ENCODE assay signal across 13 mouse cellular contexts in genomic region chr13:44657905-44658414, GRCm38 (mm10).
DNase-seq lines count a peak whose midpoint lies in the region; ATAC-seq and TF ChIP-seq lines count a peak whose summit lies in the region.
"Had no signal": no experiment of that assay in that cellular context is flagged by ENCODE, and none has a peak within 500 bp of the region (broad histone marks: within the 10 kb centered on the region; RNA-seq: fewer than 3 reads in every experiment).

No protein-coding gene starts in this region.

- TF ChIP-seq EP300 in lung, postnatal 0 days (IDR thresholded peaks at IDR 0.05), result no peak

- H3K9ac ChIP-seq in kidney, embryonic 16.5 days (replicated peaks; ENCODE audit: low read length), result no peak overlapping the region
- no peak overlapping the region for H3K9ac ChIP-seq in lung, postnatal 0 days (replicated peaks; ENCODE audit: low read depth)
- H3K9ac ChIP-seq in hindbrain, embryonic 13.5 days, result no peak overlapping the region
- H3K9ac ChIP-seq: lung, embryonic 14.5 days had no signal

- no peaks in the 10 kb centered on the region for H3K36me3 ChIP-seq in kidney, embryonic 16.5 days (ENCODE audit: insufficient read depth, low read length)
- H3K36me3 ChIP-seq in thymus, adult 2 months (ENCODE audit: control insufficient read depth, insufficient read depth, low read length), result no peaks in the 10 kb centered on the region
- no peaks in the 10 kb centered on the region for H3K36me3 ChIP-seq in lung, postnatal 0 days (ENCODE audit: insufficient read depth, low read length)
- no peaks in the 10 kb centered on the region for H3K36me3 ChIP-seq in hindbrain, embryonic 13.5 days

- no peak overlapping the region for H3K4me3 ChIP-seq in kidney, embryonic 16.5 days (ENCODE audit: low read length)
- H3K4me3 ChIP-seq in thymus, adult 2 months (ENCODE audit: control insufficient read depth, insufficient read depth, low read length), result no peak overlapping the region
- no peak overlapping the region for H3K4me3 ChIP-seq in lung, postnatal 0 days (ENCODE audit: low read depth, low read length)
- no peak overlapping the region for H3K4me3 ChIP-seq in hindbrain, embryonic 13.5 days
- H3K4me3 ChIP-seq: myocyte had no signal

- H3K27ac ChIP-seq in kidney, embryonic 16.5 days (ENCODE audit: low read length), result no peak overlapping the region
- no peak overlapping the region for H3K27ac ChIP-seq in thymus, adult 2 months (ENCODE audit: control insufficient read depth, insufficient read depth, low read length)
- no peak overlapping the region for H3K27ac ChIP-seq in lung, postnatal 0 days (ENCODE audit: low read length)
- no peak overlapping the region for H3K27ac ChIP-seq in hindbrain, embryonic 13.5 days

- H3K4me2 ChIP-seq in kidney, embryonic 16.5 days (replicated peaks; ENCODE audit: low read depth, low read length), result no peak overlapping the region
- H3K4me2 ChIP-seq in lung, postnatal 0 days (replicated peaks; ENCODE audit: low read depth, low read length), result no peak overlapping the region
- H3K4me2 ChIP-seq in hindbrain, embryonic 13.5 days, result no peak overlapping the region
- H3K4me2 ChIP-seq: lung, embryonic 14.5 days had no signal

- WGBS in kidney, embryonic 16.5 days, result 21% methylated on average over 10 of the region's 10 CpGs
- WGBS in thymus, adult 2 months, result 77% methylated on average over 10 of the region's 10 CpGs
- WGBS in lung, postnatal 0 days, result 50% methylated on average over 10 of the region's 10 CpGs
- 66% methylated on average over 10 of the region's 10 CpGs for WGBS in hindbrain, embryonic 13.5 days

- peak; percentile 87 for ATAC-seq in kidney, embryonic 16.5 days (ENCODE audit: low FRiP score, low TSS enrichment)
- ATAC-seq in lung, postnatal 0 days, result no peak
- no peak for ATAC-seq in hindbrain, embryonic 13.5 days (ENCODE audit: low FRiP score)

- DNase-seq in embryo, embryonic 11 days, result peak; percentile 15
- DNase-seq in embryo, embryonic 10 days (ENCODE audit: low spot score), result no peak
- peak; percentile 41 to 53 for DNase-seq in adrenal gland, postnatal 36 days
- DNase-seq in left cerebral cortex, adult 9 months (ENCODE audit: low spot score in 2 of 2), result peak; percentile 9 to 62
- no peak for DNase-seq in thymus, adult 2 months
- DNase-seq in lung, postnatal 0 days (ENCODE audit: low spot score), result no peak
- DNase-seq: B cell, adult 2 months; heart, adult 11 months; lung, embryonic 14.5 days; spleen, adult 18-20 months had no signal

- no peaks in the 10 kb centered on the region for H3K27me3 ChIP-seq in kidney, embryonic 16.5 days (ENCODE audit: insufficient read depth, low read length)
- no peaks in the 10 kb centered on the region for H3K27me3 ChIP-seq in thymus, adult 2 months (ENCODE audit: control insufficient read depth, insufficient read depth, low read length)
- no peaks in the 10 kb centered on the region for H3K27me3 ChIP-seq in lung, postnatal 0 days (replicated peaks; ENCODE audit: insufficient read depth, low read length)
- H3K27me3 ChIP-seq in hindbrain, embryonic 13.5 days, result no peaks in the 10 kb centered on the region

- TF ChIP-seq CTCF in thymus, adult 2 months (IDR thresholded peaks at IDR 0.05; ENCODE audit: borderline replicate concordance, control insufficient read depth, extremely low read depth, insufficient read depth, low read length, poor library complexity), result no peak
- no peak for TF ChIP-seq CTCF in lung, postnatal 0 days (IDR thresholded peaks at IDR 0.05)

- TF ChIP-seq POLR2A in thymus, adult 2 months (IDR thresholded peaks at IDR 0.05; ENCODE audit: control insufficient read depth, extremely low read depth, insufficient read depth, low read length, poor library complexity), result no peak

- peaks cover 6% of the 10 kb centered on the region for H3K4me1 ChIP-seq in kidney, embryonic 16.5 days (ENCODE audit: insufficient read depth, low read length)
- H3K4me1 ChIP-seq in thymus, adult 2 months (replicated peaks; ENCODE audit: control insufficient read depth, insufficient read depth, low read length), result peaks cover 4% of the 10 kb centered on the region; the same call in 1 of the 2 replicates
- peaks cover 3% of the 10 kb centered on the region; the same call in 1 of the 2 replicates for H3K4me1 ChIP-seq in lung, postnatal 0 days (ENCODE audit: insufficient read depth, low read depth, low read length)
- peaks cover 5% of the 10 kb centered on the region; the same call in 1 of the 2 replicates for H3K4me1 ChIP-seq in hindbrain, embryonic 13.5 days (replicated peaks)

- H3K9me3 ChIP-seq in kidney, embryonic 16.5 days (ENCODE audit: low read length), result no peaks in the 10 kb centered on the region
- H3K9me3 ChIP-seq in lung, postnatal 0 days (ENCODE audit: low read length), result no peaks in the 10 kb centered on the region
- H3K9me3 ChIP-seq in hindbrain, embryonic 13.5 days, result no peaks in the 10 kb centered on the region

Comparison
In these comparisons a context has a peak if more than half of its experiments do, and no peak if none do; other contexts are left out.
1. DNase-seq: peak in embryo, embryonic 11 days (single experiment), adrenal gland, postnatal 36 days (2 of 2) and left cerebral cortex, adult 9 months (2 of 2); none in embryo, embryonic 10 days (single experiment), thymus, adult 2 months (single experiment) and lung, postnatal 0 days (single experiment).